In genomic region chr3:96813591-96814244, GRCm38 (mm10) we compare ENCODE assay signal across 9 mouse cellular contexts. TPM values are rescaled to one million over a fixed set of nuclear protein-coding genes. Genes with fewer than 3 reads are reported as not detected.
DNase-seq lines count a peak whose midpoint lies in the region; ATAC-seq and TF ChIP-seq lines count a peak whose summit lies in the region.
"Had no signal": no experiment of that assay in that cellular context is flagged by ENCODE, and none has a peak within 500 bp of the region (broad histone marks: within the 10 kb centered on the region; RNA-seq: fewer than 3 reads in every experiment).

No protein-coding gene starts in this region.

- H3K4me2 ChIP-seq in lung, embryonic 14.5 days: peak overlapping the region; percentile 45

- ATAC-seq in lung, embryonic 14.5 days (ENCODE audit: insufficient read depth): peak; percentile 48; the same call in 1 of the 2 replicates

- peaks cover 6% of the 10 kb centered on the region; the same call in 1 of the 2 replicates for H3K4me1 ChIP-seq in lung, embryonic 14.5 days (ENCODE audit: insufficient read depth)

- H3K27me3 ChIP-seq in lung, embryonic 14.5 days (ENCODE audit: insufficient read depth, low read length): peaks cover 14% of the 10 kb centered on the region; the same call in 1 of the 2 replicates

- intact Hi-C loops in gastrocnemius, adult 2 months (cut with DNase I): loop anchor here (10.0 kb wide), 1 partner anchor 91 kb away; the partner anchor contains the start of genes Gja5 and Gpr89
- intact Hi-C loops in left cerebral cortex, postnatal 10 days (cut with DNase I): no loop called here

- 28% methylated on average over 7 of the region's 7 CpGs for WGBS in lung, embryonic 14.5 days

- DNase-seq in gastrocnemius, adult 2 months: no peak
- no peak for DNase-seq in gastrocnemius, adult 18-20 months (ENCODE audit: low spot score)
- DNase-seq in CD4-positive helper T cell, adult 2 months (ENCODE audit: low read depth, low spot score): peak; percentile 22
- peak; percentile 81 for DNase-seq in kidney, adult 11 months
- DNase-seq in lung, embryonic 14.5 days: peak; percentile 64
- no peak for DNase-seq in neural tube, embryonic 10.5 days (ENCODE audit: extremely low spot score, low spot score)
- DNase-seq in left cerebral cortex, postnatal 10 days (ENCODE audit: extremely low spot score in 1 of 2, low spot score in 2 of 2): no peak
- DNase-seq in layer of hippocampus, postnatal 36 days: no peak

- H3K9ac ChIP-seq in lung, embryonic 14.5 days: no peak overlapping the region

- TF ChIP-seq CTCF in gastrocnemius, adult 2 months (IDR thresholded peaks at IDR 0.05): no peak
- TF ChIP-seq CTCF in lung, embryonic 14.5 days (IDR thresholded peaks at IDR 0.05; ENCODE audit: low read depth): no peak

- H3K9me3 ChIP-seq in lung, embryonic 14.5 days (ENCODE audit: low read depth, low read length): no peaks in the 10 kb centered on the region

- no peaks in the 10 kb centered on the region for H3K36me3 ChIP-seq in lung, embryonic 14.5 days (ENCODE audit: insufficient read depth)

- H3K4me3 ChIP-seq in gastrocnemius, adult 2 months: peak overlapping the region; percentile 64
- no peak overlapping the region for H3K4me3 ChIP-seq in lung, embryonic 14.5 days (ENCODE audit: low read depth, low read length)

- H3K27ac ChIP-seq in gastrocnemius, adult 2 months: no peak overlapping the region
- no peak overlapping the region for H3K27ac ChIP-seq in lung, embryonic 14.5 days (ENCODE audit: low read depth)

RNA-seq across cellular contexts. Expression of gene Pdzk1, which starts 15.4 kb away (rescaled TPM):
- total RNA-seq in gastrocnemius, adult 2 months (2021): not detected
- under 1 TPM in 1 of 2 experiments, not detected in 1; 0.18 TPM for total RNA-seq in gastrocnemius, adult 18-20 months (2021)
- polyA plus RNA-seq in lung, embryonic 14.5 days (2014; fragmentation: Nextera tagmentation; extraction: Ambion mirVana): 0.08 TPM in 1 of 2 replicates, not detected in the other
- not detected for total RNA-seq in left cerebral cortex, postnatal 10 days (2021)
- under 1 TPM in 1 of 2 experiments, not detected in 1; 0.15 TPM for total RNA-seq in layer of hippocampus, postnatal 36 days (2021)
- polyA plus RNA-seq: C2C12 had no signal

RNA-seq across cellular contexts. Expression of gene Cd160, which starts 15.4 kb away (rescaled TPM):
- total RNA-seq in gastrocnemius, adult 2 months (2021): not detected
- not detected for total RNA-seq in gastrocnemius, adult 18-20 months (2021)
- 0.07 and 0.09 TPM in 2 replicates for polyA plus RNA-seq in lung, embryonic 14.5 days (2014; fragmentation: Nextera tagmentation; extraction: Ambion mirVana)
- total RNA-seq in left cerebral cortex, postnatal 10 days (2021): not detected
- not detected for total RNA-seq in layer of hippocampus, postnatal 36 days (2021)

Comparison
In these comparisons a context has a peak if more than half of its experiments do, and no peak if none do; other contexts are left out.
1. DNase-seq: peak in CD4-positive helper T cell, adult 2 months (single experiment), kidney, adult 11 months (single experiment) and lung, embryonic 14.5 days (single experiment); none in gastrocnemius, adult 2 months (single experiment), gastrocnemius, adult 18-20 months (single experiment), neural tube, embryonic 10.5 days (single experiment), left cerebral cortex, postnatal 10 days (0 of 2) and layer of hippocampus, postnatal 36 days (0 of 2).